Mouse (Mus musculus) MEL (cell line): ENCODE measurements around the gene Ssc5d. TPM values are rescaled to one million over a fixed set of nuclear protein-coding genes. Genes with fewer than 3 reads are reported as not detected.

Experiments
- DNase-seq: peaks from one replicate; pipeline ENCODE4 v3.0.0; 2011; ENCODE audit warnings: low read depth, low spot score
- H3K27ac ChIP-seq: 2 replicates; pipeline ENCODE4 v1.5.1; 2012; ENCODE audit warnings: low read depth, mild to moderate bottlenecking, control low read depth, low read length, moderate library complexity; ENCODE audit not compliant: control insufficient read depth
- H3K27me3 ChIP-seq, 2 experiments: fragments of 150-350 bp in 1 of 2; sonication (generic) in 1 of 2; 2 replicates each; pipeline ENCODE4 v1.6.1; 2012; ENCODE audit warnings: low read length in 2 of 2, mild to moderate bottlenecking in 2 of 2, improper control_type of control experiment in 1 of 2, moderate library complexity in 1 of 2; ENCODE audit not compliant: insufficient read depth in 2 of 2, control insufficient read depth in 1 of 2
- H3K36me3 ChIP-seq, 2 experiments: 2 replicates each; pipeline ENCODE4 v1.6.1; 2012 to 2014; ENCODE audit warnings: low read length in 2 of 2, improper control_type of control experiment in 1 of 2, inconsistent platforms in 1 of 2, mild to moderate bottlenecking in 1 of 2; ENCODE audit not compliant: insufficient read depth in 2 of 2, control insufficient read depth in 1 of 2
- H3K4me1 ChIP-seq, 2 experiments: fragments of 150-350 bp in 1 of 2; sonication (generic) in 1 of 2; 2 replicates each; pipeline ENCODE4 v1.6.1; 2012; ENCODE audit warnings: low read length in 2 of 2, improper control_type of control experiment in 1 of 2, mild to moderate bottlenecking in 1 of 2; ENCODE audit not compliant: insufficient read depth in 2 of 2, control insufficient read depth in 1 of 2
- H3K4me3 ChIP-seq, 2 experiments: fragments of 150-350 bp in 1 of 2; sonication (generic) in 1 of 2; 2 replicates each; pipeline ENCODE4 v1.5.1; 2012; ENCODE audit warnings: low read depth in 2 of 2, low read length in 2 of 2, mild to moderate bottlenecking in 2 of 2, moderate library complexity in 2 of 2, control low read depth in 1 of 2, improper control_type of control experiment in 1 of 2; ENCODE audit not compliant: control insufficient read depth in 1 of 2, insufficient read depth in 1 of 2
- H3K79me2 ChIP-seq: 2 replicates; pipeline ENCODE4 v1.6.1; 2012; ENCODE audit warnings: mild to moderate bottlenecking, low read length, moderate library complexity; ENCODE audit not compliant: control insufficient read depth, poor library complexity, insufficient read depth
- H3K9ac ChIP-seq: 2 replicates; pipeline ENCODE4 v1.6.1; 2012; ENCODE audit warnings: low read depth, mild to moderate bottlenecking, control low read depth, low read length, moderate library complexity; ENCODE audit not compliant: control insufficient read depth, poor library complexity, severe bottlenecking
- H3K9me3 ChIP-seq: fragments of 150-350 bp; sonication (generic); replicated peaks from 2 replicates; pipeline ENCODE4 v1.6.1; 2012; ENCODE audit warnings: mild to moderate bottlenecking, low read length, improper control_type of control experiment, moderate library complexity; ENCODE audit not compliant: insufficient read depth
- BHLHE40 ChIP-seq: IDR thresholded peaks from 2 replicates; pipeline ENCODE4 v1.6.1; 2012; ENCODE audit warnings: low read depth, mild to moderate bottlenecking, inconsistent platforms, low read length, improper control_type of control experiment, borderline replicate concordance
- CHD2 ChIP-seq: IDR thresholded peaks from 2 replicates; pipeline ENCODE4 v1.6.1; 2011; ENCODE audit warnings: low read length, improper control_type of control experiment
- CTCF ChIP-seq, 3 experiments: IDR thresholded peaks in 2 of 3; conservative IDR thresholded peaks in 1 of 3; 2 replicates each; pipeline ENCODE4 v1.5.1; 2011 to 2012; ENCODE audit warnings: low read length in 3 of 3, low read depth in 2 of 3, mild to moderate bottlenecking in 2 of 3, improper control_type of control experiment in 1 of 3, inconsistent platforms in 1 of 3, mixed read lengths in 1 of 3, moderate library complexity in 1 of 3; ENCODE audit not compliant: control insufficient read depth in 1 of 3, insufficient read depth in 1 of 3, poor library complexity in 1 of 3, severe bottlenecking in 1 of 3
- GATA1 ChIP-seq: IDR thresholded peaks from 2 replicates; pipeline ENCODE4 v1.6.1; 2011; ENCODE audit warnings: low read depth, low read length, improper control_type of control experiment
- HCFC1 ChIP-seq: IDR thresholded peaks from 2 replicates; pipeline ENCODE4 v1.6.1; 2012; ENCODE audit warnings: low read depth, mild to moderate bottlenecking, inconsistent platforms, low read length, improper control_type of control experiment, moderate library complexity
- JUND ChIP-seq: IDR thresholded peaks from 2 replicates; pipeline ENCODE4 v1.6.1; 2011; ENCODE audit warnings: low read depth, mild to moderate bottlenecking, improper control_type of control experiment, low read length
- MXI1 ChIP-seq: IDR thresholded peaks from 2 replicates; pipeline ENCODE4 v1.6.1; 2011; ENCODE audit warnings: mild to moderate bottlenecking, low read depth, low read length, improper control_type of control experiment
- MYC ChIP-seq: IDR thresholded peaks from 2 replicates; pipeline ENCODE4 v1.6.1; 2011; ENCODE audit warnings: low read depth, mild to moderate bottlenecking, low read length, improper control_type of control experiment, moderate library complexity
- NRF1 ChIP-seq: IDR thresholded peaks from 2 replicates; pipeline ENCODE4 v1.6.1; 2014; ENCODE audit warnings: low read depth, mild to moderate bottlenecking, inconsistent platforms, low read length, improper control_type of control experiment, moderate library complexity; ENCODE audit not compliant: poor library complexity, insufficient read depth, severe bottlenecking
- POLR2A ChIP-seq, 2 experiments: IDR thresholded peaks; 2 replicates each; pipeline ENCODE4 v1.6.1; 2011 to 2012; ENCODE audit warnings: low read length in 2 of 2, mild to moderate bottlenecking in 2 of 2, control low read depth in 1 of 2, improper control_type of control experiment in 1 of 2, low read depth in 1 of 2, moderate library complexity in 1 of 2; ENCODE audit not compliant: control insufficient read depth in 1 of 2, insufficient read depth in 1 of 2, poor library complexity in 1 of 2
- POLR2AphosphoS5 ChIP-seq: IDR thresholded peaks from 2 replicates; pipeline ENCODE4 v1.6.1; 2012; ENCODE audit warnings: low read depth, borderline replicate concordance, mild to moderate bottlenecking, inconsistent platforms, low read length, moderate library complexity, mixed read lengths
- RCOR1 ChIP-seq: IDR thresholded peaks from 2 replicates; pipeline ENCODE4 v1.6.1; 2012; ENCODE audit warnings: low read depth, mild to moderate bottlenecking, inconsistent platforms, low read length, improper control_type of control experiment
- TBP ChIP-seq: IDR thresholded peaks from 2 replicates; pipeline ENCODE4 v1.8.0; 2011; ENCODE audit warnings: low read depth, low read length, improper control_type of control experiment
- TCF12 ChIP-seq: IDR thresholded peaks from 2 replicates; pipeline ENCODE4 v1.6.1; 2014; ENCODE audit warnings: low read depth, mild to moderate bottlenecking, inconsistent platforms, low read length, improper control_type of control experiment, moderate library complexity
- USF2 ChIP-seq, 2 experiments: IDR thresholded peaks; 2 replicates each; pipeline ENCODE4 v1.6.1; 2011 to 2012; ENCODE audit warnings: improper control_type of control experiment in 2 of 2, low read length in 2 of 2, borderline replicate concordance in 1 of 2, inconsistent platforms in 1 of 2, low read depth in 1 of 2, mild to moderate bottlenecking in 1 of 2; ENCODE audit not compliant: insufficient read depth in 1 of 2
- ZC3H11A ChIP-seq: IDR thresholded peaks from 2 replicates; pipeline ENCODE4 v1.6.1; 2012; ENCODE audit warnings: low read depth, mild to moderate bottlenecking, inconsistent platforms, low read length, improper control_type of control experiment
- polyA plus RNA-seq, 2 experiments: library from polyadenylated mRNA; stranded (reverse) in 1 of 2; unstranded in 1 of 2; fragments of >175 nt in 1 of 2; fragments of >200 nt in 1 of 2; gene quantifications; 2 replicates each; pipeline versions ENCODE4 v1.2.1 to v1.2.4; 2012; ENCODE audit warnings: low replicate concordance in 2 of 2, low read depth in 1 of 2; ENCODE audit not compliant: insufficient read length in 2 of 2, insufficient read depth in 1 of 2, missing spikeins in 1 of 2
- total RNA-seq: library from RNA; depleted of rRNA; stranded (reverse); fragments of 300-350 nt; gene quantifications from 2 replicates; pipeline ENCODE4 v1.2.3, GENCODE M21; 2012

Gene Ssc5d
- total and polyA plus RNA-seq, 3 experiments: 0.04 to 0.17 TPM; not detected in 1

DNA sequence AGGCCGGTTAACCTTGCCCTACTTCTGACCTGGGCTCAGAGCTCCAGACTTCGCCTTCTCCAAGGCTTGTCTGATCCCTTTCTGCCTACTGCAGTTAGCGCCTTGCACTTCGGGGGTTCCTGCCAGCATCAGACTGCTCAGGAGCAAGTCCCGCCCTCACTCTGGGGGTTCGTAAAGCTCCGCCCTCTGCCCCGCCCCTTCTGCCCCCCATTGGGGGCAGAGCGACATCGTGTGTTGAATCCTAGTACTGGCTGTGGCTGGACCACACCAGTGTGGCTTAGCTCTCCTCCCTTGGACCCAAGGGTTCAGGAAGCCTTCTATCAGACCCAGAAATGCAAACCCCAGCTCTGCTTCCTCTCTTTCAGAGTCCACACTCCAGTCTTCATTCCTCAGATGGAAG is 38.7 kb downstream of the Ssc5d start, which contains the start of gene Sbk2:
Gene Sbk2 (minus strand): TSS at position 135 of the 400 bp plus-strand sequence.
- H3K79me2 ChIP-seq: no peaks in the 10 kb centered on the region
- no peaks in the 10 kb centered on the region for H3K9me3 ChIP-seq
- no peak within 1 kb of the TSS for H3K27ac ChIP-seq
- no peak within 1 kb of the TSS for H3K4me3 ChIP-seq
- H3K36me3 ChIP-seq: no peaks in the 10 kb centered on the region
- no peaks in the 10 kb centered on the region for H3K27me3 ChIP-seq
- H3K9ac ChIP-seq: no peak within 1 kb of the TSS
- no peaks in the 10 kb centered on the region for H3K4me1 ChIP-seq
- TF ChIP-seq HCFC1 (no peak), CTCF (IDR thresholded peaks at IDR 0.05 in 2 of 3, conservative IDR thresholded peaks at IDR 0.05 in 1 of 3; ENCODE audit: control insufficient read depth in 1 of 3, insufficient read depth in 1 of 3, low read depth in 2 of 3, low read length in 3 of 3, poor library complexity in 1 of 3, severe bottlenecking in 1 of 3) (0 out of 6 replicates have a peak, but pooled peaks of 1 of the 3 experiments have one; percentile 1)
- TF ChIP-seq, all 39 proteins: peak for 1
- no peak for DNase-seq

DNA sequence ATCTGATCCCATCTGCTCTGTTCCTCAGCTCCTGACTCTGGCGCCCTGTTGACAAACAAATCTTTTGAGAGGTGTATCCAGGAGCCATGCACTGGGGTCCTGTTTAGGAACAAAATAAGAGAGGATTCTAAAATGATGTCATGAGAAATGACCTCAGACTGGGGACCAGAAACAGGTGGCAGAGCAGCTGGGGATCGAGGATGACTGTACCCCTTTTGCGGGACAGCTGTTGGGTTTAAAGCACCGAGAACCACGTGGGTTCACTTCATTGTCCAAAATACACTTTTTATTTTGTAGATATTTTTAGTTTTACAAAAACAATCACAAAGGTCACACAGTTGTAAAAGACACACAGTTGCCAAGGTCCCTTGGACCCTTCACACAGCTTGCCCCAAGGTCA is 39.4 kb downstream of the Ssc5d start:
- H3K27ac ChIP-seq: no peak overlapping the region

DNA sequence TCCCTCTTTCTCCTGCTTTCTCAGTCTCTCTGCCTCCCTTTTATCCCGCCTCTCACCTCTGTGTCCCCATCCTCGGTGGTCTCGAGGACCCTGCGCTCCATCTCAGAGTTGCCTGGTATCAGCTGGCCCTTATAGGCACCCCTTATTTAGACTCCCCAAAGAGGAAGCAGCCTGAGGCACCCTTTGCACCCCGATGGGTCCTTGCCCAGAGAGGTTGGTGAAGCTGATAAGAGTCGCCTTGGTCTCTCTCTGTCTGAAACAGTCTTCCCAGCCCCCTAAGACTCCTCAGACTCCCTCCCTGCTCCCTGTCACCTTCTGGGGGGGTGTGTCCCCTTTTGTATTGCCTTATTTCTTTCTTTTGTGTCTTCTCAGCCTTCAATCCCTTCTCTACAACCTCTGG is 45.5 kb downstream of the Ssc5d start, which contains the start of gene Sbk3:
Gene Sbk3 (minus strand): TSS at position 101 of the 400 bp plus-strand sequence.
- H3K27ac ChIP-seq: no peak within 1 kb of the TSS
- H3K4me1 ChIP-seq: peaks cover 0 to 9% of the 10 kb centered on the region in 2 experiments; a peak in 1 of 4 replicates
- H3K4me3 ChIP-seq: no peak within 1 kb of the TSS
- no peak within 1 kb of the TSS for H3K9ac ChIP-seq
- TF ChIP-seq MXI1 (no peak), GATA1 (peak; percentile 41; the same call in 1 of the 2 replicates)
- H3K79me2 ChIP-seq: no peaks in the 10 kb centered on the region
- H3K27me3 ChIP-seq: no peaks in the 10 kb centered on the region
- H3K36me3 ChIP-seq: no peaks in the 10 kb centered on the region
- H3K9me3 ChIP-seq: no peaks in the 10 kb centered on the region
- peak; percentile 47 for DNase-seq

More for the DNA sequence above, 39.4 kb downstream of the Ssc5d start:
- Histone ChIP-seq H3K9ac (no peak overlapping the region), H3K4me3 (no peak overlapping the region), H3K36me3 (no peaks in the 10 kb centered on the region), H3K79me2 (no peaks in the 10 kb centered on the region), H3K4me1 (no peaks in the 10 kb centered on the region), H3K9me3 (no peaks in the 10 kb centered on the region), H3K27me3 (no peaks in the 10 kb centered on the region)
- no peak for TF ChIP-seq CHD2
- DNase-seq: no peak

DNA sequence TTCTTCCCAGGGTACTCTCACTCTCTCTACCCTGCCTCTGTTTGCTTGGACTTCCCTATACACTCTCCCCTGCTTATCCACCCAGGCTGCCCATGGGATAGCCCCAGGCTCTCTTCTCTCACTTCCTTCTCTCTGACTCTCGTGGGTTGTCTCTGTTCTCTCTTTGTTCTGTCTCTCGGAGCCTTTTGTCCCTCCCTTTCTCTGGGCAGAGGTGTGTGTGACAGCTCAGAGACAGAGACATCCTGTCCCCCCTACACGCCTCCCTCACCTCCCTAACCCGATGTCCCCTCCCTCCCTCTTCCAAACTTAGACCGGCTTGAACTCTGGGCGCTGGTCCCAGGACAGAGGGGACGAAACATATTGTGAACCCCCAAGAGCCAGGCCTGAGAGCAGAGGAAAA is 46.1 kb downstream of the Ssc5d start:
- no peaks in the 10 kb centered on the region for H3K36me3 ChIP-seq
- TF ChIP-seq USF2 (IDR thresholded peaks at IDR 0.05; ENCODE audit: borderline replicate concordance in 1 of 2, insufficient read depth in 1 of 2, low read depth in 1 of 2, low read length in 2 of 2) (no peak), CHD2 (no peak), MYC (no peak), TCF12 (no peak), ZC3H11A (no peak), BHLHE40 (no peak), NRF1 (no peak), POLR2AphosphoS5 (no peak), POLR2A (IDR thresholded peaks at IDR 0.05; ENCODE audit: control insufficient read depth in 1 of 2, insufficient read depth in 1 of 2, low read depth in 1 of 2, low read length in 2 of 2, poor library complexity in 1 of 2) (no peak), TBP (no peak), RCOR1 (no peak), JUND (no peak)
- H3K27me3 ChIP-seq: no peaks in the 10 kb centered on the region
- H3K9me3 ChIP-seq: no peaks in the 10 kb centered on the region
- no peak overlapping the region for H3K9ac ChIP-seq
- no peak for DNase-seq
- H3K4me3 ChIP-seq: no peak overlapping the region
- no peak overlapping the region for H3K27ac ChIP-seq
- H3K4me1 ChIP-seq: peaks cover 0 to 9% of the 10 kb centered on the region in 2 experiments; a peak in 1 of 4 replicates
- H3K79me2 ChIP-seq: no peaks in the 10 kb centered on the region
